Mouse (Mus musculus): ENCODE results near the gene Lrp5. TPM values are rescaled to one million over a fixed set of nuclear protein-coding genes. Genes with fewer than 3 reads are reported as not detected.

The Lrp5 gene
- total and polyA plus RNA-seq, 3 experiments: 16.1 to 31.9 TPM; not detected in 1

DNA sequence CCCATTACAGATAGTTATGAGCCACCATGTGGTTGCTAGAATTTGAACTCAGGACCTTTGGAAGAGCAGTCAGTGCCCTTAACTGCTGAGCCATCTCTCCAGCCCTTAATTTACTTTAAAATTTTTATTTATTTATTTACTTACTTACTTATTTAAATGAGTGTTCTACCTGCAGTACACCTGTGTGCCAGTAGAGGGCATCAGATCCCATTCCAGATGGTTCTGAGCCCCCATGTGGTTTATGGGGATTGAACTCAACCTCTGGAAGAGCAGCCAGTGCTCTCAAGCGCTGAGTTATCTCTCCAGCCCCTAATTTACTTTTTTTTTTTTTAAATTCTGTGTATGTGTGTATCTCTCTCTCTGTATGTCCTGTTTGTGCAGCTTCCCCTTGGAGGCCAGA, 38.4 kb upstream of the Lrp5 start:
- H3K4me1 ChIP-seq (ENCODE audit: control insufficient read depth in 1 of 2, insufficient read depth in 2 of 2, low read length in 2 of 2): no peaks in the 10 kb centered on the region
- no peak overlapping the region for H3K4me3 ChIP-seq (ENCODE audit: control insufficient read depth in 1 of 2, insufficient read depth in 1 of 2, low read depth in 2 of 2, low read length in 2 of 2)
- H3K27me3 ChIP-seq (ENCODE audit: control insufficient read depth in 1 of 2, insufficient read depth in 2 of 2, low read length in 2 of 2): no peaks in the 10 kb centered on the region
- no peaks in the 10 kb centered on the region for H3K9me3 ChIP-seq (replicated peaks; ENCODE audit: insufficient read depth, low read length)
- no peak overlapping the region for H3K27ac ChIP-seq (ENCODE audit: control insufficient read depth, low read depth, low read length)
- no peaks in the 10 kb centered on the region for H3K36me3 ChIP-seq (ENCODE audit: control insufficient read depth in 1 of 2, insufficient read depth in 2 of 2, low read length in 2 of 2)
- H3K9ac ChIP-seq (ENCODE audit: control insufficient read depth, low read depth, low read length, poor library complexity, severe bottlenecking): no peak overlapping the region
- TF ChIP-seq ZC3H11A (IDR thresholded peaks at IDR 0.05; ENCODE audit: low read depth, low read length) (peak; percentile 49), ZNF384 (IDR thresholded peaks at IDR 0.05; ENCODE audit: low read depth, low read length) (peak; percentile 23; the same call in 1 of the 2 replicates), TBP (IDR thresholded peaks at IDR 0.05; ENCODE audit: low read depth, low read length) (no peak), SIN3A (IDR thresholded peaks at IDR 0.05; ENCODE audit: low read length) (peak; percentile 44; the same call in 1 of the 2 replicates), MAFK (IDR thresholded peaks at IDR 0.05; ENCODE audit: borderline replicate concordance, low read depth, low read length) (no peak), CHD1 (IDR thresholded peaks at IDR 0.05; ENCODE audit: low read depth, low read length) (no peak), MAX (IDR thresholded peaks at IDR 0.05; ENCODE audit: low read length) (peak; percentile 35; the same call in 1 of the 2 replicates), NELFE (IDR thresholded peaks at IDR 0.05; ENCODE audit: low read depth, low read length) (no peak), GATA1 (IDR thresholded peaks at IDR 0.05; ENCODE audit: low read depth, low read length) (no peak), UBTF (IDR thresholded peaks at IDR 0.05; ENCODE audit: borderline replicate concordance, insufficient read depth, low read depth, low read length) (no peak), TAL1 (IDR thresholded peaks at IDR 0.05; ENCODE audit: low read length) (no peak), MAZ (IDR thresholded peaks at IDR 0.05; ENCODE audit: low read depth, low read length) (0 out of 2 replicates have a peak, but pooled peaks have one; percentile 50), MEF2A (IDR thresholded peaks at IDR 0.05; ENCODE audit: extremely low read depth, insufficient replicate concordance, low read depth, low read length, poor library complexity, severe bottlenecking) (no peak), CTCF (IDR thresholded peaks at IDR 0.05 in 2 of 3, conservative IDR thresholded peaks at IDR 0.05 in 1 of 3; ENCODE audit: control insufficient read depth in 1 of 3, insufficient read depth in 1 of 3, low read depth in 2 of 3, low read length in 3 of 3, poor library complexity in 1 of 3, severe bottlenecking in 1 of 3) (peak; percentile 70 to 84 (median 75)), CHD2 (IDR thresholded peaks at IDR 0.05; ENCODE audit: low read length) (no peak), EP300 (IDR thresholded peaks at IDR 0.05; ENCODE audit: low read depth in 1 of 2, low read length in 2 of 2) (no peak), JUND (IDR thresholded peaks at IDR 0.05; ENCODE audit: low read depth, low read length) (no peak), GABPA (IDR thresholded peaks at IDR 0.05; ENCODE audit: low read depth, low read length) (no peak), ZMIZ1 (IDR thresholded peaks at IDR 0.05; ENCODE audit: low read depth, low read length) (no peak), MXI1 (IDR thresholded peaks at IDR 0.05; ENCODE audit: low read depth, low read length) (0 out of 2 replicates have a peak, but pooled peaks have one; percentile 30), HCFC1 (IDR thresholded peaks at IDR 0.05; ENCODE audit: low read depth, low read length) (0 out of 2 replicates have a peak, but pooled peaks have one; percentile 17), TCF12 (IDR thresholded peaks at IDR 0.05; ENCODE audit: low read depth, low read length) (no peak), RAD21 (IDR thresholded peaks at IDR 0.05; ENCODE audit: low read depth, low read length) (peak; percentile 66), POLR2A (IDR thresholded peaks at IDR 0.05; ENCODE audit: control insufficient read depth in 1 of 2, insufficient read depth in 1 of 2, low read depth in 1 of 2, low read length in 2 of 2, poor library complexity in 1 of 2) (no peak), MYC (IDR thresholded peaks at IDR 0.05; ENCODE audit: low read depth, low read length) (peak; percentile 87; the same call in 1 of the 2 replicates), SMC3 (IDR thresholded peaks at IDR 0.05; ENCODE audit: low read depth, low read length) (peak; percentile 71), POLR2AphosphoS2 (IDR thresholded peaks at IDR 0.05; ENCODE audit: low read length) (no peak), NRF1 (IDR thresholded peaks at IDR 0.05; ENCODE audit: insufficient read depth, low read depth, low read length, poor library complexity, severe bottlenecking) (no peak), MYB (IDR thresholded peaks at IDR 0.05; ENCODE audit: low read depth, low read length) (no peak), ZKSCAN1 (IDR thresholded peaks at IDR 0.05; ENCODE audit: low read depth, low read length) (no peak), POLR2AphosphoS5 (IDR thresholded peaks at IDR 0.05; ENCODE audit: borderline replicate concordance, low read depth, low read length) (no peak), USF1 (IDR thresholded peaks at IDR 0.05; ENCODE audit: low read depth, low read length) (no peak)
- H3K79me2 ChIP-seq (ENCODE audit: control insufficient read depth, insufficient read depth, low read length, poor library complexity): no peaks in the 10 kb centered on the region
- peak; percentile 86 for DNase-seq (ENCODE audit: low read depth, low spot score)

Measured in MEL (cell line).